Comparison of ENCODE assay signal across 24 mouse cellular contexts in the genomic region with DNA sequence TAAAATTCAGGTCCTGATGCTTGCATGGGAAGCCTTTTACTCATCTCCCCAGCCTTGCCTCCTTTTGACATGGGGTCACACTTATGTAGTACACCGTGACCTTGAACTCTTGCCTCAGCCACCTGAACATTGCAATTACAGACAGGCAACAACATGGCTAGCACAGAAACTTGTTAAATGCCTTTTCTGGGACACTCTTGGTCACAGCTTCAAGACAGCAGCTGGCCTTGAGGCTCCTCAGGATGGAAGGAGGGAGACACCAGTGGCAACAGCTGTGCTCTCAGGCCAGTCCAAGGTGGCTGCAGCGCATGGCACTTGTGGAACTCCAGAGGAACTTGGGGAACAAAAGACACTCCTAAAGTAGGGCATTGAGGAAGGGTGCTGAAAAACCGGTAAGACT. TPM values are rescaled to one million over a fixed set of nuclear protein-coding genes. Genes with fewer than 3 reads are reported as not detected.
DNase-seq lines count a peak whose midpoint lies in the region; ATAC-seq and TF ChIP-seq lines count a peak whose summit lies in the region.
"Had no signal": no experiment of that assay in that cellular context is flagged by ENCODE, and none has a peak within 500 bp of the region (broad histone marks: within the 10 kb centered on the region; RNA-seq: fewer than 3 reads in every experiment).

No protein-coding gene starts in this region.

- H3K4me1 ChIP-seq in heart, embryonic 10.5 days = peaks cover 32% of the 10 kb centered on the region
- peaks cover 40% of the 10 kb centered on the region for H3K4me1 ChIP-seq in midbrain, embryonic 10.5 days
- H3K4me1 ChIP-seq in midbrain, postnatal 0 days (ENCODE audit: insufficient read depth, low read length) = peaks cover 4% of the 10 kb centered on the region; the same call in 1 of the 2 replicates
- peaks cover 35% of the 10 kb centered on the region for H3K4me1 ChIP-seq in embryonic facial prominence, embryonic 10.5 days
- H3K4me1 ChIP-seq in forebrain, embryonic 12.5 days = peaks cover 29% of the 10 kb centered on the region

- no peak overlapping the region for H3K27ac ChIP-seq in heart, embryonic 10.5 days
- H3K27ac ChIP-seq in midbrain, embryonic 10.5 days (replicated peaks) = no peak overlapping the region
- no peak overlapping the region for H3K27ac ChIP-seq in midbrain, postnatal 0 days (ENCODE audit: low read depth, low read length)
- H3K27ac ChIP-seq in embryonic facial prominence, embryonic 10.5 days (replicated peaks) = no peak overlapping the region
- H3K27ac ChIP-seq in forebrain, embryonic 12.5 days = no peak overlapping the region
- H3K27ac ChIP-seq: embryonic facial prominence, embryonic 12.5 days had no signal

- DNase-seq in heart, embryonic 10.5 days (ENCODE audit: low spot score) = peak; percentile 63
- no peak for DNase-seq in heart, postnatal 36 days
- DNase-seq in midbrain, embryonic 10.5 days (ENCODE audit: low spot score) = peak; percentile 9
- no peak for DNase-seq in midbrain, postnatal 0 days (ENCODE audit: low spot score)
- peak; percentile 2 for DNase-seq in embryonic facial prominence, embryonic 10.5 days (ENCODE audit: low spot score)
- DNase-seq: adrenal gland, adult 2 months; adrenal gland, postnatal 10 days; adrenal gland, postnatal 25 days; cerebellum, adult 11 months; cerebellum, adult 18-20 months; cerebellum, adult 8-10 months; cerebellum, adult 9-11 months; cerebellum, postnatal 14 days; cerebellum, postnatal 36 days; embryo, embryonic 11 days had no signal

- H3K4me2 ChIP-seq in midbrain, postnatal 0 days (ENCODE audit: low read depth, low read length, poor library complexity, severe bottlenecking) = no peak overlapping the region
- no peak overlapping the region for H3K4me2 ChIP-seq in forebrain, embryonic 12.5 days
- H3K4me2 ChIP-seq: embryonic facial prominence, embryonic 12.5 days had no signal

- no peak for TF ChIP-seq CTCF in midbrain, postnatal 0 days (IDR thresholded peaks at IDR 0.05)

- no peaks in the 10 kb centered on the region for H3K9me3 ChIP-seq in heart, embryonic 10.5 days
- no peaks in the 10 kb centered on the region for H3K9me3 ChIP-seq in midbrain, embryonic 10.5 days (replicated peaks)
- no peaks in the 10 kb centered on the region for H3K9me3 ChIP-seq in midbrain, postnatal 0 days (ENCODE audit: low read length)
- no peaks in the 10 kb centered on the region for H3K9me3 ChIP-seq in embryonic facial prominence, embryonic 10.5 days
- no peaks in the 10 kb centered on the region for H3K9me3 ChIP-seq in forebrain, embryonic 12.5 days
- H3K9me3 ChIP-seq: embryonic facial prominence, embryonic 12.5 days had no signal

- H3K27me3 ChIP-seq in heart, embryonic 10.5 days (ENCODE audit: insufficient read depth, poor library complexity, severe bottlenecking) = peaks cover 11% of the 10 kb centered on the region; the same call in 1 of the 2 replicates
- H3K27me3 ChIP-seq in midbrain, embryonic 10.5 days (ENCODE audit: low read depth, poor library complexity, severe bottlenecking) = peaks cover 14% of the 10 kb centered on the region
- H3K27me3 ChIP-seq in midbrain, postnatal 0 days (ENCODE audit: insufficient read depth, low read length) = no peaks in the 10 kb centered on the region
- H3K27me3 ChIP-seq in embryonic facial prominence, embryonic 10.5 days (replicated peaks; ENCODE audit: low read depth, poor library complexity, severe bottlenecking) = peaks cover 15% of the 10 kb centered on the region
- H3K27me3 ChIP-seq in forebrain, embryonic 12.5 days = peaks cover 17% of the 10 kb centered on the region; the same call in 1 of the 2 replicates
- H3K27me3 ChIP-seq: embryonic facial prominence, embryonic 12.5 days had no signal

- intact Hi-C loops in heart, postnatal 36 days (cut with DNase I) = no loop called here

- ATAC-seq in midbrain, postnatal 0 days (ENCODE audit: low FRiP score) = no peak
- ATAC-seq in forebrain, embryonic 12.5 days (ENCODE audit: low FRiP score) = no peak
- ATAC-seq: forebrain, embryonic 14.5 days; forebrain, embryonic 16.5 days had no signal

- whole genome bisulfite sequencing in heart, embryonic 10.5 days = 83% methylated on average over 3 of the region's 3 CpGs
- WGBS in midbrain, embryonic 10.5 days = 88% methylated on average over 3 of the region's 3 CpGs
- 90% methylated on average over 3 of the region's 3 CpGs for whole genome bisulfite sequencing in midbrain, postnatal 0 days
- WGBS in embryonic facial prominence, embryonic 10.5 days = 83% methylated on average over 3 of the region's 3 CpGs
- 87% methylated on average over 3 of the region's 3 CpGs for WGBS in forebrain, embryonic 12.5 days

- no peak overlapping the region for H3K9ac ChIP-seq in midbrain, postnatal 0 days (replicated peaks; ENCODE audit: low read length, poor library complexity, severe bottlenecking)
- H3K9ac ChIP-seq in forebrain, embryonic 12.5 days = no peak overlapping the region
- H3K9ac ChIP-seq: embryonic facial prominence, embryonic 12.5 days had no signal

- H3K4me3 ChIP-seq in heart, embryonic 10.5 days = no peak overlapping the region
- H3K4me3 ChIP-seq in midbrain, embryonic 10.5 days = no peak overlapping the region
- H3K4me3 ChIP-seq in midbrain, postnatal 0 days (ENCODE audit: low read depth, low read length) = no peak overlapping the region
- no peak overlapping the region for H3K4me3 ChIP-seq in embryonic facial prominence, embryonic 10.5 days
- H3K4me3 ChIP-seq in forebrain, embryonic 12.5 days (replicated peaks) = no peak overlapping the region
- H3K4me3 ChIP-seq: embryonic facial prominence, embryonic 12.5 days had no signal

- peaks cover 13% of the 10 kb centered on the region for H3K36me3 ChIP-seq in heart, embryonic 10.5 days
- peaks cover 27% of the 10 kb centered on the region for H3K36me3 ChIP-seq in midbrain, embryonic 10.5 days
- H3K36me3 ChIP-seq in midbrain, postnatal 0 days (ENCODE audit: insufficient read depth, low read length) = no peaks in the 10 kb centered on the region; the same call in 1 of the 2 replicates
- peaks cover 23% of the 10 kb centered on the region for H3K36me3 ChIP-seq in embryonic facial prominence, embryonic 10.5 days (replicated peaks)
- peaks cover 9% of the 10 kb centered on the region for H3K36me3 ChIP-seq in forebrain, embryonic 12.5 days (replicated peaks)

RNA-seq across cellular contexts. Expression of a gene that starts 3.3 kb away (rescaled TPM):
- 4.8 and 8.7 TPM in 2 replicates for polyA plus RNA-seq in heart, embryonic 10.5 days (2016; fragmentation: Nextera tagmentation; extraction: Ambion mirVana)
- 1 to 10 TPM; 2.9 to 4.0 TPM for total RNA-seq in heart, postnatal 36 days (2021)
- polyA plus RNA-seq in midbrain, embryonic 10.5 days (2016; fragmentation: Nextera tagmentation; extraction: Ambion mirVana) = 6.9 and 7.3 TPM in 2 replicates
- total RNA-seq in midbrain, postnatal 0 days (2014; rRNA removed) = 73.1 and 79.2 TPM in 2 replicates
- 15.4 and 17.3 TPM in 2 replicates for polyA plus RNA-seq in midbrain, postnatal 0 days (2015; fragmentation: Nextera tagmentation; extraction: Ambion mirVana)
- polyA plus RNA-seq in embryonic facial prominence, embryonic 10.5 days (2016; fragmentation: Nextera tagmentation; extraction: Ambion mirVana) = 5.7 and 6.1 TPM in 2 replicates
- polyA plus RNA-seq in forebrain, embryonic 12.5 days (2016; fragmentation: Nextera tagmentation; extraction: Ambion mirVana) = 14.0 and 16.0 TPM in 2 replicates

RNA-seq across cellular contexts. Expression of a gene that starts 5.5 kb away (rescaled TPM):
- polyA plus RNA-seq in heart, embryonic 10.5 days (2016; fragmentation: Nextera tagmentation; extraction: Ambion mirVana) = 1.4 and 1.6 TPM in 2 replicates
- under 1 TPM; 0.19 to 0.31 TPM for total RNA-seq in heart, postnatal 36 days (2021)
- polyA plus RNA-seq in midbrain, embryonic 10.5 days (2016; fragmentation: Nextera tagmentation; extraction: Ambion mirVana) = 7.1 and 7.3 TPM in 2 replicates
- 0.71 and 1.4 TPM in 2 replicates for total RNA-seq in midbrain, postnatal 0 days (2014; rRNA removed)
- polyA plus RNA-seq in midbrain, postnatal 0 days (2015; fragmentation: Nextera tagmentation; extraction: Ambion mirVana) = 1.7 TPM in 2 replicates
- polyA plus RNA-seq in embryonic facial prominence, embryonic 10.5 days (2016; fragmentation: Nextera tagmentation; extraction: Ambion mirVana) = 3.6 and 4.5 TPM in 2 replicates
- 3.3 and 3.9 TPM in 2 replicates for polyA plus RNA-seq in forebrain, embryonic 12.5 days (2016; fragmentation: Nextera tagmentation; extraction: Ambion mirVana)
- total RNA-seq: adrenal gland, postnatal 25 days; common myeloid progenitor, adult 5-6 weeks had no signal

RNA-seq across cellular contexts. Expression of a gene that starts 11.8 kb away (rescaled TPM):
- polyA plus RNA-seq in heart, embryonic 10.5 days (2016; fragmentation: Nextera tagmentation; extraction: Ambion mirVana) = 69.9 and 77.7 TPM in 2 replicates
- total RNA-seq in heart, postnatal 36 days (2021) = 10 to 100 TPM; 57.2 to 61.0 TPM
- 47.9 and 48.5 TPM in 2 replicates for polyA plus RNA-seq in midbrain, embryonic 10.5 days (2016; fragmentation: Nextera tagmentation; extraction: Ambion mirVana)
- total RNA-seq in midbrain, postnatal 0 days (2014; rRNA removed) = 59.1 and 79.6 TPM in 2 replicates
- polyA plus RNA-seq in midbrain, postnatal 0 days (2015; fragmentation: Nextera tagmentation; extraction: Ambion mirVana) = 99.8 and 104 TPM in 2 replicates
- 38.6 and 40.2 TPM in 2 replicates for polyA plus RNA-seq in embryonic facial prominence, embryonic 10.5 days (2016; fragmentation: Nextera tagmentation; extraction: Ambion mirVana)
- polyA plus RNA-seq in forebrain, embryonic 12.5 days (2016; fragmentation: Nextera tagmentation; extraction: Ambion mirVana) = 42.3 and 47.3 TPM in 2 replicates

RNA-seq across cellular contexts. Expression of a gene that starts 12.6 kb away (rescaled TPM):
- 0.07 and 0.16 TPM in 2 replicates for polyA plus RNA-seq in heart, embryonic 10.5 days (2016; fragmentation: Nextera tagmentation; extraction: Ambion mirVana)
- total RNA-seq in heart, postnatal 36 days (2021) = not detected
- 0.10 TPM in 2 replicates for polyA plus RNA-seq in midbrain, embryonic 10.5 days (2016; fragmentation: Nextera tagmentation; extraction: Ambion mirVana)
- total RNA-seq in midbrain, postnatal 0 days (2014; rRNA removed) = 0.11 TPM in 1 of 2 replicates, not detected in the other
- polyA plus RNA-seq in midbrain, postnatal 0 days (2015; fragmentation: Nextera tagmentation; extraction: Ambion mirVana) = 0.05 TPM in 1 of 2 replicates, not detected in the other
- polyA plus RNA-seq in embryonic facial prominence, embryonic 10.5 days (2016; fragmentation: Nextera tagmentation; extraction: Ambion mirVana) = 0.11 TPM in 1 of 2 replicates, not detected in the other
- polyA plus RNA-seq in forebrain, embryonic 12.5 days (2016; fragmentation: Nextera tagmentation; extraction: Ambion mirVana) = 0.10 and 0.19 TPM in 2 replicates
- total RNA-seq: adrenal gland, adult 2 months; adrenal gland, postnatal 25 days; adrenal gland, postnatal 4 days; common myeloid progenitor, adult 5-6 weeks; ES-E14; MEL had no signal
- polyA plus RNA-seq: adrenal gland, adult 2 months; C2C12; forebrain, embryonic 14.5 days had no signal

RNA-seq across cellular contexts. Expression of a gene that starts 12.7 kb away (rescaled TPM):
- polyA plus RNA-seq in heart, embryonic 10.5 days (2016; fragmentation: Nextera tagmentation; extraction: Ambion mirVana) = 11.1 and 18.0 TPM in 2 replicates
- total RNA-seq in heart, postnatal 36 days (2021) = under 1 TPM; 0.11 to 0.25 TPM
- 42.9 and 68.5 TPM in 2 replicates for polyA plus RNA-seq in midbrain, embryonic 10.5 days (2016; fragmentation: Nextera tagmentation; extraction: Ambion mirVana)
- total RNA-seq in midbrain, postnatal 0 days (2014; rRNA removed) = 134 and 154 TPM in 2 replicates
- 50.5 and 50.7 TPM in 2 replicates for polyA plus RNA-seq in midbrain, postnatal 0 days (2015; fragmentation: Nextera tagmentation; extraction: Ambion mirVana)
- 48.1 TPM in 2 replicates for polyA plus RNA-seq in embryonic facial prominence, embryonic 10.5 days (2016; fragmentation: Nextera tagmentation; extraction: Ambion mirVana)
- 121 and 140 TPM in 2 replicates for polyA plus RNA-seq in forebrain, embryonic 12.5 days (2016; fragmentation: Nextera tagmentation; extraction: Ambion mirVana)

Comparison
In these comparisons a context has a peak if more than half of its experiments do, and no peak if none do; other contexts are left out.
1. DNase-seq: peak in heart, embryonic 10.5 days (single experiment), midbrain, embryonic 10.5 days (single experiment) and embryonic facial prominence, embryonic 10.5 days (single experiment); none in heart, postnatal 36 days (0 of 2) and midbrain, postnatal 0 days (single experiment).